Mouse (Mus musculus) neural tube, embryonic 12.5 days (tissue): ENCODE measurements around the gene Cyth3. TPM values are rescaled to one million over a fixed set of nuclear protein-coding genes. Genes with fewer than 3 reads are reported as not detected.

Experiments
- ATAC-seq: fragments of 200-750 bp; cut with Nextera tagmentation; 2 replicates; pipeline ENCODE4 v1.8.0; 2017; ENCODE audit warnings: low read depth, mild to moderate bottlenecking, moderate TSS enrichment, moderate library complexity; ENCODE audit not compliant: low FRiP score
- H3K27ac ChIP-seq: fragments of 300-500 bp; sonication (generic); 2 replicates; pipeline ENCODE4 v1.5.1; 2016
- H3K27me3 ChIP-seq: fragments of 300-500 bp; sonication (generic); replicated peaks from 2 replicates; pipeline ENCODE4 v1.6.1; 2016; ENCODE audit warnings: mild to moderate bottlenecking
- H3K36me3 ChIP-seq: fragments of 300-500 bp; sonication (generic); 2 replicates; pipeline ENCODE4 v1.6.1; 2016; ENCODE audit warnings: mild to moderate bottlenecking
- H3K4me1 ChIP-seq: fragments of 300-500 bp; sonication (generic); 2 replicates; pipeline ENCODE4 v1.6.1; 2016
- H3K4me2 ChIP-seq: fragments of 300-500 bp; sonication (generic); replicated peaks from 2 replicates; pipeline ENCODE4 v1.6.1; 2016; ENCODE audit warnings: mild to moderate bottlenecking
- H3K4me3 ChIP-seq: fragments of 300-500 bp; sonication (generic); 2 replicates; pipeline ENCODE4 v1.5.1; 2016
- H3K9ac ChIP-seq: fragments of 300-500 bp; sonication (generic); 2 replicates; pipeline ENCODE4 v1.6.1; 2016; ENCODE audit warnings: mild to moderate bottlenecking
- H3K9me3 ChIP-seq: fragments of 300-500 bp; sonication (generic); 2 replicates; pipeline ENCODE4 v1.6.1; 2016; ENCODE audit warnings: mild to moderate bottlenecking
- WGBS: fragments of 180-500 bp; shearing (Covaris S2); methylation state at CpG from one replicate; pipeline ENCODE4 v1.1.7; 2016; 5-methylcytosine and 5-hydroxymethylcytosine counted together
- polyA plus RNA-seq: library from polyadenylated mRNA; unstranded; fragments of >200 nt; fragmentation: Nextera tagmentation; extraction: Ambion mirVana; gene quantifications from 2 replicates; pipeline ENCODE4 v1.2.1, GENCODE M21; 2016

Cyth3 gene
- polyA plus RNA-seq, 1 experiment from 2014 or later, result 42.4 TPM

DNA sequence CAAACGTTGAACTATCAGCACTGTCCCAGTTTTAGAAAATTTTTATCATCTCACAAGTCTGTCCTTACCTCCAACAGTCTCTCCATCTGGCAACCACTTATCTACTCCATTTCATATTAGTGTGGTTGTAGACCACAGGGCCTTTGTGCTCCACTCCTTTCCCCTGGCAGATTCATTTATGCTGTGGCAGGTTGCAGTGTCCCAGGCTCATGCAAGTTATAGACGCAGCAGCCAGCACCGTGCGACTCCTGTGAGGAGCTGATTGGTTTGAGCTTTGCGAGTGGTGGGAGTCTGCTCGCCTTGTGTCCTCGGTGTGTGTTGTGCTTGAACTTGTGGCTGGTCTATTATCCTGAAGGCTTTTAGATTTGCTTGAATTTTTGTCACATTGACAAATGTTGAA is 17.6 kb downstream of the Cyth3 start:
- ATAC-seq, result no peak
- no peaks in the 10 kb centered on the region for H3K27me3 ChIP-seq
- H3K4me2 ChIP-seq, result no peak overlapping the region
- 85% methylated on average over 7 of the region's 7 CpGs for WGBS
- peaks cover 12% of the 10 kb centered on the region; the same call in 1 of the 2 replicates for H3K4me1 ChIP-seq
- no peaks in the 10 kb centered on the region for H3K36me3 ChIP-seq
- H3K9ac ChIP-seq, result no peak overlapping the region
- no peak overlapping the region for H3K27ac ChIP-seq
- no peaks in the 10 kb centered on the region for H3K9me3 ChIP-seq
- H3K4me3 ChIP-seq, result no peak overlapping the region

DNA sequence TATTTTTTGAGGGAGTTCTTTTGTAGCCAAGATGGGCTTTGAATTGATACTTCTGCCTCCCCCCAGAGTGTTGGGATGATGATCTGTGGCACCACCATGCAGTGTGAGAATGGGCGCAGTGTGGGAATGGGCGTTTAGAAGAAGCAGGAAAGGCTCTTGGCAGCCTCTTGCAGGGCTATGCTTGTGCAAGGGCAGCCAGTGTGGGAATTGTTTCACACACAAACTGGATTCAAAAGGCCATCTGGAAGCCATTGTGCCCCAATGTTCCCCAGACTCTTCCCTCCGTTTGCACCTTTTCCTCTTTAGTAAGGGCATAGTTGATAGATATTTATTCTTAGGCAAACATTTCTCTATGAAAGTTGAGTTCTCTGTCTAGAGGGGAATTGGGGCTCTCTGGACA is 19.3 kb downstream of the Cyth3 start:
- Histone ChIP-seq H3K9me3 (no peaks in the 10 kb centered on the region), H3K9ac (no peak overlapping the region), H3K4me3 (no peak overlapping the region), H3K27ac (no peak overlapping the region), H3K27me3 (no peaks in the 10 kb centered on the region), H3K4me1 (peaks cover 3% of the 10 kb centered on the region; the same call in 1 of the 2 replicates), H3K36me3 (no peaks in the 10 kb centered on the region), H3K4me2 (no peak overlapping the region)
- WGBS, result 76% methylated on average over 3 of the region's 3 CpGs
- no peak for ATAC-seq

DNA sequence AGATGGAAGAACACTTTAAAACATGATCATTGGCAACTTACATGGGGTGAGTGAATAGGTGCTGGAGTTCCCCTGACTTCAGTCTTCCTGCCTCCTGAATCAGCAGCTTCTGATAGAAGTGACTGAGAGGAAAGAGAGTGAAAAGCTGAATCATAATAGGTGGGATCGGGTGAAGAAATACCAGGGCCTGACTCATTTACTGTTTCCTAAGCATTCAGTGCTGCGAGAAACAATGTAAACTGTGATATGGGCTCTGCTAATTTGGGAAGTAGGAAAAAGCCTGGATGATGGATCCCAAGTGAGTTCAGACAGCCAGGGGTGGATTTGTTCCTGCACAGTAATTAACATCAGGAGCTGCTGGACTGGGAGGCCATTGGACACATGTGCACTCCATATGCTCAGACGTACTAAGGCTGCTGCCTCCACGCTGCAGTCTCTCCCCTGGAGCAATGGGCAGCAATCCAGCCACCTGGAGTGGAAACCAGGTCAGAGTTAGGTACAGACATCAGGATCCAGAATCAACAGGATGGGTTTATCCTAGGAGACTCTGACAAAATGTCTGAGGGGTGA is 20.1 kb downstream of the Cyth3 start:
- H3K9me3 ChIP-seq, result no peaks in the 10 kb centered on the region
- H3K4me3 ChIP-seq, result no peak overlapping the region
- 56% methylated on average over 4 of the region's 4 CpGs for WGBS
- no peak overlapping the region for H3K4me2 ChIP-seq
- ATAC-seq, result no peak
- H3K27me3 ChIP-seq, result no peaks in the 10 kb centered on the region
- H3K36me3 ChIP-seq, result no peaks in the 10 kb centered on the region
- no peak overlapping the region for H3K27ac ChIP-seq
- H3K4me1 ChIP-seq, result peaks cover 3% of the 10 kb centered on the region; the same call in 1 of the 2 replicates
- no peak overlapping the region for H3K9ac ChIP-seq

DNA sequence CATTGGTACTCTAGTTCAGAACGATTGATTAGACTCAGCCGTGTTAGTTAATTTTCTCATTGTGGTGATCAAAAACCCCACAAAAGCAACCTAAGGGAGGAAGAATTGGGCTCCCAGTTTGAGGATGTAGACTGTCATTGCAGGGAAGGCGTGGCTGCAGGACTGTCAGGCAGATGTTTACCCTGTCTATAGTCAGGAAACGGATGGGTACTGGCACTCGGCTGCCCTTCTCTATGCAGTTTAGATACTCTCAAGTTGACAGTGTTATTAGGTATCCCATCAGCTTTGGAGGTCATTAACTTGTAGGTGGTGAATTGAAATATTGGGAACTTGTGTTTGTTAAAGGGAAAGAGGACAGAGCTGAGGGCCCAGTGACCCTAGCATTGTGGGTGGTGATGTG is 23.7 kb downstream of the Cyth3 start:
- H3K36me3 ChIP-seq, result no peaks in the 10 kb centered on the region
- H3K4me1 ChIP-seq, result peaks cover 3% of the 10 kb centered on the region; the same call in 1 of the 2 replicates
- no peaks in the 10 kb centered on the region for H3K27me3 ChIP-seq
- H3K9me3 ChIP-seq, result 0 out of 2 replicates have a peak, but pooled peaks cover 4% of the 10 kb centered on the region
- no peak overlapping the region for H3K9ac ChIP-seq
- no peak overlapping the region for H3K4me3 ChIP-seq
- WGBS, result 80% methylated on average over 5 of the region's 5 CpGs
- H3K27ac ChIP-seq, result no peak overlapping the region
- ATAC-seq, result no peak
- H3K4me2 ChIP-seq, result no peak overlapping the region

DNA sequence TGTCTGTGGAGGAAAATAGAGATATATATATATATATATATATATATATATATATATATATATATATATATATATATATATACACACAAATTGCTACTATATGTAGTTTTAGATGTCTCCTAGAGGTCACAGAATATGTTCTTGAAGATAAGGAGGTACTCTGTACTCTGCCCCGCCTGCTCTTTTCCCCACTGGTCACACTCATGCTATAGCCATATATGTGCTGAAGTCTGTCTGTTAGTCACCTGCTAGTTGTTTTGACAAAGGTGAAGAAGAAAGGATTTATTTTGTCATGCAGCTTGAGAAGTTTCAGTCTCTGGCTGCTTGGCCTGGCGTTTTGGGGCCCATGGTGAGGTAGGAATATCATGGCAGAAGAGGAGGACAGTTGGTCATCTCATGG is 25.2 kb downstream of the Cyth3 start:
- Histone ChIP-seq H3K27me3 (no peaks in the 10 kb centered on the region), H3K9ac (no peak overlapping the region), H3K9me3 (0 out of 2 replicates have a peak, but pooled peaks cover 4% of the 10 kb centered on the region), H3K4me3 (no peak overlapping the region), H3K4me2 (no peak overlapping the region), H3K36me3 (no peaks in the 10 kb centered on the region), H3K4me1 (no peaks in the 10 kb centered on the region), H3K27ac (no peak overlapping the region)
- 97% methylated on average over 2 of the region's 2 CpGs for WGBS
- no peak for ATAC-seq

DNA sequence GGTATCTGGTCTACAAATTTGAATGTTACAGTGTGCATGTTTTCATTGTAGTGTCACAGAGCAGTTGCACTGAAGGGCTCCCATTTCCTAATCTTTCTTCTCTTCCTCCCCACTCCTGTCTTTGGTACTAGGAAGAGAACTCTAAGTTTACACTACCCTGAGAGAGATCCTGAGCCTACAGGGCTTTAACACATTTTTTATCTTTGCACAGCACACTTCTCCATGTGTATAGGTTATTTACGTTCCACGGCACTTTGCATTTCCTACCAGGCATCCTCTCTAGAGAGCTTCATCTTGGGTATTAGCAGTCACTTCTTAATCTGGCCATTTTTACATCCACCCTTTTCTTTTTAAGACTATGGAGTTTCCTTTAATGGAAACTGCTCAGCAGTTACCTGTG is 25.8 kb downstream of the Cyth3 start:
- Histone ChIP-seq H3K4me2 (no peak overlapping the region), H3K9ac (no peak overlapping the region), H3K4me1 (no peaks in the 10 kb centered on the region), H3K36me3 (no peaks in the 10 kb centered on the region), H3K9me3 (0 out of 2 replicates have a peak, but pooled peaks cover 4% of the 10 kb centered on the region), H3K4me3 (no peak overlapping the region), H3K27me3 (no peaks in the 10 kb centered on the region), H3K27ac (no peak overlapping the region)
- WGBS, result 92% methylated on average over 2 of the region's 2 CpGs
- no peak for ATAC-seq

DNA sequence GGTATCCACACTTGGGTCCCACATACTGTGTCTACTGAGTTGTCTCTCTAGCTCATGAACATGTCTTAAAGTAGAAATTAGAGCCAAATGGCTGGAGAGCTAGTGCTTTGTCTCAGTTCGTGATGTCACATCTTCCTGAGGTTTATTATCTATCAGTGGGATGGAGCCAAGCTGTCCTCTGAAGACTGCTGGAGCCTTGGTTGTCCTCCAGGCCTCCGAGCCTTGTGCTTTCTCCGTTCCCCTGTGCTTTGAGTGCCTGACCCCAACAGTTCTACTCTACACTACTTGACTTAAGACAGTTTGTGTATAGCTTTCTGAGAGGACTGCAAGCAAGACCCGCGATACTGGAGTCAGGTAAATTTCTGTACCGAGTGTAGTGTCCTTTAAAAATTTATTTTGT is 26.9 kb downstream of the Cyth3 start:
- no peak overlapping the region for H3K27ac ChIP-seq
- ATAC-seq, result no peak
- H3K4me2 ChIP-seq, result no peak overlapping the region
- no peaks in the 10 kb centered on the region for H3K27me3 ChIP-seq
- H3K36me3 ChIP-seq, result no peaks in the 10 kb centered on the region
- no peak overlapping the region for H3K4me3 ChIP-seq
- 0 out of 2 replicates have a peak, but pooled peaks cover 4% of the 10 kb centered on the region for H3K9me3 ChIP-seq
- no peak overlapping the region for H3K9ac ChIP-seq
- 0 out of 2 replicates have a peak, but pooled peaks cover under 1% of the 10 kb centered on the region for H3K4me1 ChIP-seq
- 96% methylated on average over 6 of the region's 6 CpGs for WGBS

DNA sequence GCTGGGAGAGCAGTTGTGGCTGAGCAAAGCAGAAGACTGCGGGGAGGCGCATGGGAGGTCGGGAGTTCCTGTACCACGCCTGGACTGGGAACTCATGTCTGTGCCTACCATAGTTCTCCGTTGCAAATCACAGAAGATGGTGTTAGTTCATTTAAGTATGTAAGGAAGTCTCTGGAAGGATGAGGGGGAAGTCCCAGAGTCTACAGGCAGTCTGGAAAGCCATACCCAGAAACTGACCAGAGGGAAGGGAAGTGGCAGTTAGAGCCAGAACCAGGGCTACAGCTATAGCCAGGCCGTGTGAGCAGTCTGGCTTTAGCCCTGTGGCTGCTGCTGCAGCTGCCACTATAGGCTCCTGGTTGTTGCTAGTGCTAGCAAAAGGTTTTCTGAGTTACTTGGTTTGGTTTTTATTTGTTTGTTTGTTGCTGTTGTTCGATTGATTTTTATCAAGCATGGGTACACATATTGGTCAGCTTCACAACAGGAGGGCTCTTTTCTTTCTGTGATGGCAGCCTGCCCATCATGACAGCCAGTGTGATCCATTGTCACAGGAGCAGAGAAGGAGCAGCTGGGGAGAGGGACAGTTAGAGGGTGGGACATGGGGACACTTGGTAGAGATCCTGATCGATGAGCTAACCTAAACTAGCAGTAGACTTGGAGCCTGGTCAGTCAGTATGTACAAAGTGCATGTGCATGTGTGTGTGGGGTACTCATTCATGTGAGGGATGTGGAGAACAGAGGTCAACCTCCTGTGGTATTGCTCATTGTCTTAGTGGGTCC is 29.8 kb downstream of the Cyth3 start:
- ATAC-seq, result no peak
- Histone ChIP-seq H3K9me3 (0 out of 2 replicates have a peak, but pooled peaks cover 4% of the 10 kb centered on the region), H3K27ac (no peak overlapping the region), H3K4me3 (no peak overlapping the region), H3K36me3 (no peaks in the 10 kb centered on the region), H3K4me2 (no peak overlapping the region), H3K27me3 (no peaks in the 10 kb centered on the region), H3K9ac (no peak overlapping the region), H3K4me1 (peaks cover 20% of the 10 kb centered on the region)
- WGBS, result 88% methylated on average over 8 of the region's 8 CpGs

DNA sequence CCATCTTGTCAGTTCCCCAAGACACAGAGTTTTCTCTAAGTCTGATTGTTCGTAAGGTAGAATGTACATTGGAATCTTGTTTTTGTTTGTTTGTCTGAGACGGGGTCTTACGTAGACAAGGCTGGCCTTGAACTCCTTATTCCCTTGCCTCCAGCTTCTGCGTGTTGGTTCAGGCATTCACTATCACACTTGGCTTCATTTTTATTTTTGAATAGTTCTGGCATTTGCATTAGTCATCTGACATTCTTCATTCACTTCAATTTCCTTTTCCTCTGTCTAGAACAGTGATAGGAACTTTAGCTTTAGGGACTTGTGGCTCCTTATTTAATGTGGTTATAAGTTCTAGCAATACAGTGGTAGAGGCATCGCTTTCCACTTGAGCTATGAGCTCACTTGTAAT is 31.2 kb downstream of the Cyth3 start:
- WGBS, result 97% methylated on average over 5 of the region's 5 CpGs

DNA sequence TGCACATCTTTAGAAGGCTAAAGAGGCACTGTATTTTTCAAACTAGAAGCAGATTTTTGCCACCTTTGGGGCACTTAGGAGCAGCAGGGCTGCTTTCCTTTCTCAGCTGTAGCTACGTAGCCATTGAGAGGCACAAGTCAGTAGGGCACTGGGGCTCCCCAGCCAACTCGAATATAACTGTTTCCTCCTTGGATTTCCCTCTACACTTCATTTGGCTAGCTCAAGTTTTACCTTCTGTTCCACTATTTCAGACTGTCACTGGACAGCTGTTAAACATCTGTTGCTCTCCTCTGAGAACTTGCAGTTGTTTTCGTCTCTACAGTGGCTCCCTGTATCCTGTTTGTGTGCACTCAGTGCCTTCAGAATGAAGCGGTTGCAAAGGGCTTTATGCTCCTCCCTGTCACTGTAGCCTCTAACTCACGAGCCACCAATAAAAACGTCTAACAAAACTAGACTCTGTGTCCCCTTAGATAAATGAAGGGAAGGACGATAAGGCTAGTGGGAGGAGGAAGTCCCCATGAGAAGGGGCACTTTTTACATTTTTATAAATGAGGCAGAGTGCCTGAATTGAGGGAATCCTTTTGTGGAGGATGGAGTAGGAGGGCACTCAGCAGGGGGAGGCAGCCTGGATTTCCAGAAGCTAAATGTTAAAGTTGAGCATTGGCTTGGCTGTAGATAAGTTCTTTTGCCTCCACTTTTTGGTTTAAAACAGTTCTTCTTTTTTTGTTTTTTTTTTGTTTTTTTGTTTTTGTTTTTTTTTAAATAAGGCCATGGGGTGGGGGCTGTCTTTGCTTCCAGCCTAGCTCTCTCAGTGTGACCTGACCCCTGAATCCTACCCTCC is 32.6 kb downstream of the Cyth3 start:
- no peaks in the 10 kb centered on the region for H3K36me3 ChIP-seq
- 0 out of 2 replicates have a peak, but pooled peaks cover 1% of the 10 kb centered on the region for H3K9me3 ChIP-seq
- H3K4me3 ChIP-seq, result no peak overlapping the region
- no peaks in the 10 kb centered on the region for H3K27me3 ChIP-seq
- H3K4me2 ChIP-seq, result no peak overlapping the region; the same call in 1 of the 2 replicates
- H3K4me1 ChIP-seq, result peaks cover 23% of the 10 kb centered on the region
- WGBS, result 9% methylated on average over 7 of the region's 7 CpGs
- H3K9ac ChIP-seq, result no peak overlapping the region
- ATAC-seq, result no peak
- no peak overlapping the region for H3K27ac ChIP-seq

More for the DNA sequence above, 31.2 kb downstream of the Cyth3 start:
- H3K27me3 ChIP-seq, result no peaks in the 10 kb centered on the region
- no peak overlapping the region for H3K27ac ChIP-seq
- no peak overlapping the region for H3K4me2 ChIP-seq
- 0 out of 2 replicates have a peak, but pooled peaks cover 4% of the 10 kb centered on the region for H3K9me3 ChIP-seq
- ATAC-seq, result no peak
- no peaks in the 10 kb centered on the region for H3K36me3 ChIP-seq
- H3K4me1 ChIP-seq, result peaks cover 23% of the 10 kb centered on the region
- no peak overlapping the region for H3K4me3 ChIP-seq
- H3K9ac ChIP-seq, result no peak overlapping the region

DNA sequence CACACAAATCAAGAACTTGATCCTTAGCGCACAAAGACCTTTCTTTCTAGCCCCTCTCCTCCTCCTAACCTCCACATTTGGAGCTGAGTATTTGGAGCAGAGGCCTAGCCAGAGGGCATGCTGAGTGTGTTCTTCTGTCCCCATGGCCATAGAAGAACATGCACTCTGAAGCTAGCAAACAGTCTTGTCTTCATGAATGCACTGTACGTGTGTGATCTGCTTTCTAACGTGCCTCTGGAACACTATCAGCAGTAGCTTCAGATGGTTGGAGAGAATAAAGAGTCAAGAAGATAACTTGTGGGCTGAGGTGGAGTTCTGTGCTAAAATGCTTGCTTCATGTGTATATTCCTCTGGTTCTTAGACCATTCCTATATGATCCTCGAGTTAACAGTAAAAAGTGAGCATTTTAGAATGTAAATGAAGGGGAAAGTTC is 33.3 kb downstream of the Cyth3 start:
- Histone ChIP-seq H3K9me3 (no peaks in the 10 kb centered on the region), H3K4me1 (peaks cover 23% of the 10 kb centered on the region), H3K27me3 (no peaks in the 10 kb centered on the region), H3K9ac (no peak overlapping the region), H3K4me3 (no peak overlapping the region), H3K27ac (no peak overlapping the region), H3K4me2 (no peak overlapping the region), H3K36me3 (no peaks in the 10 kb centered on the region)
- no peak for ATAC-seq
- WGBS, result 50% methylated on average over 4 of the region's 4 CpGs

DNA sequence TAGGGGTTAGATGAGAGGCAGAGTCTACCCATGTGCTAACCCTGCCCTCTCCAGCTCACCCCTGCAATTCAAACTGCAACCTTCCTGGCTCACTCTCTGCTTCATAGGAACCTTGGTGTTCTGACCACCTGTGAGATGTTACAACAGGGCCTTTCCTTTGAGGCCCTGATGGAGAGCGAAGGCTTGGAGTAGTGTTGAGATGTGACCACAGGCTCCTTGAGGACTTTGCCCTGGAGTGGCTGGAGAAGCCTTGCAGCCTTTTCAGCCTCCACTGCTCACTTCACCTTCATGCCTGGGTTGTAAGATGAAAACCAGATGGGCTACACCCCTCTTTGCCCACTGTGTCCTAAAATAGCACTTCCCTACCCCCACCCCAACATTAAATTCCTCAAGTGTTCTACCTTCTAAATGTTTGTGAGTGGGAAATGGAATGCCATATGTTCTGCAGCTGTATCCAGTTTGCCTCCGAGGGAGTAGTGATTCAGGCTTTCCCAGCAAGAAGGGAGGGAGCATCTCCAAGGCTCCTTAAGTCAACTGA is 34.5 kb downstream of the Cyth3 start:
- Histone ChIP-seq H3K4me3 (no peak overlapping the region), H3K9me3 (no peaks in the 10 kb centered on the region), H3K9ac (no peak overlapping the region), H3K36me3 (no peaks in the 10 kb centered on the region), H3K27me3 (no peaks in the 10 kb centered on the region), H3K4me2 (no peak overlapping the region), H3K27ac (no peak overlapping the region), H3K4me1 (peaks cover 23% of the 10 kb centered on the region)
- WGBS, result 66% methylated on average over 2 of the region's 2 CpGs
- no peak for ATAC-seq
